Mouse (Mus musculus): ENCODE measurements around the gene Rps11. TPM values are rescaled to one million over a fixed set of nuclear protein-coding genes. Genes with fewer than 3 reads are reported as not detected.

The Rps11 gene
- polyA plus RNA-seq, 1 experiment, result 325 TPM

DNA sequence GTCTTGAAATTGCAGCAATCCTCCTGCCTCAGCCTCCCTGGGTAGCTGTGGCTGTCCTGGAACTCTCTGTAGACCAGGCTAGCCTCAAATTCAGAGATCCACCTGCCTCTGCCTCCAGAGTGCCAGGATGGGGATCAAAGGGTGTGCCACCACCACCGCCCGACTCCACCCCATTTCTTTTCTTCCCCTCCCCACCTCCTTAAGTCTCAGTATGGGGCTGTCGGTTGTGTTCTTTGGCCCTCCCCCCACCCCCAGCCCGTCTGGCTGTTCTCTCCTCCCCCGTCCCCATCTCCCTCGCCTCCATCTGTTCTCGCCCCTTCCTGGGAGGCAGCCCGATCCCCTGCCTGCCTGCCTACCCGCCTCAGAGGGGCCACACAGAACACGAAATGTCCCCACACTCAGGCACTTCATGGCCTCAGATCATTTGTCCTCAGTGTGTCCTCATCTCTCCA, 42.7 kb upstream of the Rps11 start:
- Histone ChIP-seq H3K4me3 (ENCODE audit: extremely low read depth, insufficient read depth, insufficient read length) (no peak overlapping the region), H3K36me3 (ENCODE audit: control insufficient read depth, insufficient read depth, low read length) (no peaks in the 10 kb centered on the region), H3K27me3 (ENCODE audit: control insufficient read depth, insufficient read depth, low read length) (peaks cover 23% of the 10 kb centered on the region), H3K4me1 (ENCODE audit: control insufficient read depth, insufficient read depth, insufficient read length) (peaks cover 3% of the 10 kb centered on the region), H3K27ac (ENCODE audit: insufficient read depth, low read length) (no peak overlapping the region)
- 35% methylated on average over 10 of the region's 10 CpGs for WGBS
- no peak for DNase-seq (ENCODE audit: low read depth in 1 of 2, low spot score in 2 of 2)
- no peak for TF ChIP-seq POLR2A (IDR thresholded peaks at IDR 0.05; ENCODE audit: low read depth, low read length)

DNA sequence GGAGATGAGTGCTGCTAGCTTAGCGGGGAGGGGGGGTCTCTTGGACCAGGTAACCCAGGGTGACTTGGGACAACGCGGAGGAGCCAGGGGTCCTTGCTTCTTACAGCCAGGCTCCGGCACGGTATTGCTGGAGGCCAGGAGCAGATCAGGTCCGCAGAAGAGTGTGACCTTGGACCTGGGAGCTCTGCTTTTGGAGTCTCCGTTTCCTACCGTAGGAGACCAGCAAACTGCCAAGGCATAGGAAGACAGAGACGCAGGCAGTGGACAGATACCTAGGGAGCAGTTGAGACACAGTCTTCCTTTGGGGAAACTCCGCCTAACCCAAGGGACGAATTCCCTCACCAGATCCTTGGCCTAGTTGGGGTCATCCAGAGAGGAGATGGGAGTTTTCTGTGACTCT, 41.5 kb upstream of the Rps11 start:
- H3K4me1 ChIP-seq (ENCODE audit: control insufficient read depth, insufficient read depth, insufficient read length), result peaks cover 3% of the 10 kb centered on the region
- no peaks in the 10 kb centered on the region for H3K36me3 ChIP-seq (ENCODE audit: control insufficient read depth, insufficient read depth, low read length)
- no peak for TF ChIP-seq CTCF (IDR thresholded peaks at IDR 0.05; ENCODE audit: extremely low read depth, insufficient read depth, insufficient read length, insufficient replicate concordance)
- no peak for TF ChIP-seq POLR2A (IDR thresholded peaks at IDR 0.05; ENCODE audit: low read depth, low read length)
- no peak for DNase-seq (ENCODE audit: low read depth in 1 of 2, low spot score in 2 of 2)
- peaks cover 23% of the 10 kb centered on the region for H3K27me3 ChIP-seq (ENCODE audit: control insufficient read depth, insufficient read depth, low read length)
- no peak overlapping the region for H3K4me3 ChIP-seq (ENCODE audit: extremely low read depth, insufficient read depth, insufficient read length)
- WGBS, result 71% methylated on average over 11 of the region's 11 CpGs
- H3K27ac ChIP-seq (ENCODE audit: insufficient read depth, low read length), result no peak overlapping the region

GRCm38 (mm10) chr7:45164833-45165232, 40.6 kb upstream of the Rps11 start:
- H3K36me3 ChIP-seq (ENCODE audit: control insufficient read depth, insufficient read depth, low read length), result no peaks in the 10 kb centered on the region
- H3K4me1 ChIP-seq (ENCODE audit: control insufficient read depth, insufficient read depth, insufficient read length), result peaks cover 3% of the 10 kb centered on the region
- H3K27ac ChIP-seq (ENCODE audit: insufficient read depth, low read length), result no peak overlapping the region
- 68% methylated on average over 5 of the region's 5 CpGs for WGBS
- TF ChIP-seq POLR2A (IDR thresholded peaks at IDR 0.05; ENCODE audit: low read depth, low read length) (no peak), CTCF (IDR thresholded peaks at IDR 0.05; ENCODE audit: extremely low read depth, insufficient read depth, insufficient read length, insufficient replicate concordance) (no peak)
- no peak for DNase-seq (ENCODE audit: low read depth in 1 of 2, low spot score in 2 of 2)
- no peak overlapping the region for H3K4me3 ChIP-seq (ENCODE audit: extremely low read depth, insufficient read depth, insufficient read length)
- peaks cover 23% of the 10 kb centered on the region for H3K27me3 ChIP-seq (ENCODE audit: control insufficient read depth, insufficient read depth, low read length)

- peaks cover 21% of the 10 kb centered on the region for H3K27me3 ChIP-seq (ENCODE audit: control insufficient read depth, insufficient read depth, low read length)
- H3K36me3 ChIP-seq (ENCODE audit: control insufficient read depth, insufficient read depth, low read length), result 0 out of 2 replicates have a peak, but pooled peaks cover 4% of the 10 kb centered on the region
- no peak within 1 kb of the TSS for H3K27ac ChIP-seq (ENCODE audit: insufficient read depth, low read length)
- H3K4me3 ChIP-seq (ENCODE audit: extremely low read depth, insufficient read depth, insufficient read length), result no peak within 1 kb of the TSS
- WGBS, result 5% methylated on average over 39 of the region's 41 CpGs
- DNase-seq (ENCODE audit: low read depth in 1 of 2, low spot score in 2 of 2), result no peak
- peaks cover 3% of the 10 kb centered on the region for H3K4me1 ChIP-seq (ENCODE audit: control insufficient read depth, insufficient read depth, insufficient read length)
- TF ChIP-seq POLR2A (IDR thresholded peaks at IDR 0.05; ENCODE audit: low read depth, low read length), result no peak
- TF ChIP-seq CTCF (IDR thresholded peaks at IDR 0.05; ENCODE audit: extremely low read depth, insufficient read depth, insufficient read length, insufficient replicate concordance), result no peak
Measured at GRCm38 (mm10) chr7:45163735-45164490, 39.7 kb upstream of the Rps11 start, which contains the start of gene Slc17a7. TSS of gene Slc17a7 (plus strand) at chr7:45163949.

DNA sequence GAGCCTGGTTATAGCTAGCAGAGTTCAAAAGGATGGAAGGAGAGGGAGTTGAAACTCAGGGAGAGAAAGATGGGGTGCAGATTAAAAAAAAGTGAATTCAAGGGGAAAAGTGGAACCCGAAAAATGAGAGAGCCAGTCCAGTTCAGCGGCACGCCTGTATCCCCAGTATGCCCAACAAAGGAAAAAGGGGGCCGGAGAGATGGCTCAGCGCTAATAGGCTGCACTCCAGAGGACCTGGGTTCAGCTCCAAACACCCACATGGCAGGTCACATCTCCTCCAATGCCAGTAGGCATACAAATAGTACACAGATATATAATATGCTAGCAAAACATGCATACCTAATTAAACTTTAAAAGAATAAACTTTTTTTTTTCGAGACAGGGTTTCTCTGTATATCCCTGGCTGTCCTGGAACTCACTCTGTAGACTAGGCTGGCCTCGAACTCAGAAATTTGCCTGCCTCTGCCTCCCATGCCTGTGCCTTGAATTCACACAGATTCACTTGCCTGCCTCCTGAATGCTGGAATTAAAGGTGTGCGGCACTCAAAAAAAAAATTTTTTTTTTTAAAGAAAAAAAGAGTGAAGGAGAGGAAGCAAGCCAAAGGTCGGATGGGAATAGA, 38.9 kb upstream of the Rps11 start:
- peaks cover 3% of the 10 kb centered on the region for H3K4me1 ChIP-seq (ENCODE audit: control insufficient read depth, insufficient read depth, insufficient read length)
- H3K27me3 ChIP-seq (ENCODE audit: control insufficient read depth, insufficient read depth, low read length), result peaks cover 14% of the 10 kb centered on the region
- 75% methylated on average over 9 of the region's 9 CpGs for WGBS
- no peak overlapping the region for H3K4me3 ChIP-seq (ENCODE audit: extremely low read depth, insufficient read depth, insufficient read length)
- no peak overlapping the region for H3K27ac ChIP-seq (ENCODE audit: insufficient read depth, low read length)
- 0 out of 2 replicates have a peak, but pooled peaks cover 4% of the 10 kb centered on the region for H3K36me3 ChIP-seq (ENCODE audit: control insufficient read depth, insufficient read depth, low read length)
- TF ChIP-seq CTCF (IDR thresholded peaks at IDR 0.05; ENCODE audit: extremely low read depth, insufficient read depth, insufficient read length, insufficient replicate concordance) (no peak), POLR2A (IDR thresholded peaks at IDR 0.05; ENCODE audit: low read depth, low read length) (no peak)
- DNase-seq (ENCODE audit: low read depth in 1 of 2, low spot score in 2 of 2), result no peak

GRCm38 (mm10) chr7:45162551-45162950, 38.3 kb upstream of the Rps11 start:
- no peak overlapping the region for H3K27ac ChIP-seq (ENCODE audit: insufficient read depth, low read length)
- peaks cover 12% of the 10 kb centered on the region for H3K27me3 ChIP-seq (ENCODE audit: control insufficient read depth, insufficient read depth, low read length)
- TF ChIP-seq POLR2A (IDR thresholded peaks at IDR 0.05; ENCODE audit: low read depth, low read length) (no peak), CTCF (IDR thresholded peaks at IDR 0.05; ENCODE audit: extremely low read depth, insufficient read depth, insufficient read length, insufficient replicate concordance) (no peak)
- H3K4me1 ChIP-seq (ENCODE audit: control insufficient read depth, insufficient read depth, insufficient read length), result peaks cover 3% of the 10 kb centered on the region
- H3K36me3 ChIP-seq (ENCODE audit: control insufficient read depth, insufficient read depth, low read length), result peaks cover 5% of the 10 kb centered on the region
- 30% methylated on average over 6 of the region's 6 CpGs for WGBS
- no peak overlapping the region for H3K4me3 ChIP-seq (ENCODE audit: extremely low read depth, insufficient read depth, insufficient read length)
- no peak for DNase-seq (ENCODE audit: low read depth in 1 of 2, low spot score in 2 of 2)
